Mouse (Mus musculus): ENCODE data around the gene Pex10. TPM values are rescaled to one million over a fixed set of nuclear protein-coding genes. Genes with fewer than 3 reads are reported as not detected.

Gene Pex10
- polyA plus RNA-seq, 1 experiment from 2014 or later = 5.6 TPM

GRCm38 (mm10) chr4:155085206-155086107, 18.6 kb downstream of the Pex10 start:
- Histone ChIP-seq H3K4me1 (ENCODE audit: control insufficient read depth in 2 of 2, insufficient read depth in 2 of 2, low read length in 2 of 2) (peaks cover 6 to 24% of the 10 kb centered on the region in 2 experiments; a peak in 3 of 4 replicates), H3K9ac (ENCODE audit: low read length) (peak overlapping the region; percentile 95), H3K27ac (replicated peaks in 1 of 2; ENCODE audit: control insufficient read depth in 1 of 2, insufficient read depth in 1 of 2, low read depth in 2 of 2, low read length in 2 of 2) (peak overlapping the region; percentile 86 to 93), H3K36me3 (ENCODE audit: control insufficient read depth, insufficient read depth, low read length) (peaks cover 31% of the 10 kb centered on the region), H3K27me3 (ENCODE audit: control insufficient read depth, insufficient read depth, low read length) (no peaks in the 10 kb centered on the region), H3K4me2 (ENCODE audit: low read length) (peak overlapping the region; percentile 94), H3K9me3 (ENCODE audit: control insufficient read depth, low read length) (no peaks in the 10 kb centered on the region), H3K4me3 (ENCODE audit: control insufficient read depth in 1 of 2, insufficient read depth in 1 of 2, low read depth in 1 of 2, low read length in 2 of 2) (peak overlapping the region; percentile 94 to 97)
- 5% methylated on average over 34 of the region's 35 CpGs for WGBS
- ATAC-seq (ENCODE audit: insufficient number of reproducible peaks, insufficient read depth, low FRiP score, low read depth) = no peak

DNA sequence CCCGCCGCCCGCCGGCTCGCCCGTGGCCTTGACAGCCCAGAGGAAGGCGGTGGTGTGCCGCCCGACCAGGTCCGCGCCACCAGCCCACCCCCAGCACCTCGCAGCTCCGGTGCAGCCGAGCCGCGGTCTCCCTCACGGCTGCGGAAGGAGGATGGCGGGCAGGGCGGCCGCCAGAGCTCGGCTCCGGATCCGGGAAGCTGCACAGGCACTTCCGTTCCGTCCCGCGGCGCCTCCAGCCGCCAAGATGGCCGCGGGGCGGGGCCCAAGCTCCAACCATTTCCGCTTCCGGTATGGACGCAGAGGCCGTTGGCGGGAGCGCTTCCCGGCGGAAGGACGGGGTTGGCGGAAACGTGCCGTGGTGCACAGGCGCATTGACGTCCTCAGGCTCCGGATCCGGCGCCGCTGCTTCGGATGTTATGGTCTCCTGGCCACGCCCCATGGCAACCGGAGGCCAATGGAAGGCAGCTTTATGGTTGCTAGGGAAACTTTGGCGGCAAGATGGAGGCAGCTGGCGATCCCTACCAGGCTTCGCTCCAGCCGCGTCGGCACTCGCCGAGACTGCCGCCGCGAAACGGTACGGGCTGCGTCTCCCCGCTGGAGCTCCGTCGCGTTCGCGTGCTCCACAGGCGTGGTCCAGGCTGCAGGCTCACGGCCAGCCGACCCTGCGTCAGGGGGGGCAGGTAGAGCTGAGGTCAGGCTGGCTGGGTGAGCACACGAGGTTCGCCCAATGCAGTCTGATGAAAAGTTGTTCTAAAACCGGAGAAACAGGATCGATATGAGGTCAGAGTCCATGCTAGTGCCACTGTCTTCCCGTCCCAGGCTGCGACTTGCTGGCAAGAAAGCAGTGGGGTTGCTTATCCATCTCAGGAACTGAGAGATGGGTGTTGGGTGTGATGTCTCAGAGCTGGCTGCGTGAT, 19.6 kb downstream of the Pex10 start, which contains the start of the genes Rer1 and Morn1:
Gene Rer1, minus strand, starts transcription at position 275 of the 917 bp plus-strand sequence.
Gene Morn1, plus strand, starts transcription at position 470 of the 917 bp plus-strand sequence.
- peak within 1 kb of the TSS; percentile 95 to 97 for H3K4me3 ChIP-seq (ENCODE audit: control insufficient read depth in 1 of 2, insufficient read depth in 1 of 2, low read depth in 1 of 2, low read length in 2 of 2)
- H3K9ac ChIP-seq (ENCODE audit: low read length) = peak within 1 kb of the TSS; percentile 95
- H3K9me3 ChIP-seq (ENCODE audit: control insufficient read depth, low read length) = no peaks in the 10 kb centered on the region
- under 1% methylated on average over 83 of the region's 85 CpGs for WGBS
- H3K4me1 ChIP-seq (ENCODE audit: control insufficient read depth in 2 of 2, insufficient read depth in 2 of 2, low read length in 2 of 2) = peaks cover 6 to 24% of the 10 kb centered on the region in 2 experiments; a peak in 3 of 4 replicates
- peak within 1 kb of the TSS; percentile 86 to 93 for H3K27ac ChIP-seq (replicated peaks in 1 of 2; ENCODE audit: control insufficient read depth in 1 of 2, insufficient read depth in 1 of 2, low read depth in 2 of 2, low read length in 2 of 2)
- peak; percentile 95 for ATAC-seq (ENCODE audit: insufficient number of reproducible peaks, insufficient read depth, low FRiP score, low read depth)
- peak within 1 kb of the TSS; percentile 99 for H3K4me2 ChIP-seq (ENCODE audit: low read length)
- H3K36me3 ChIP-seq (ENCODE audit: control insufficient read depth, insufficient read depth, low read length) = peaks cover 28% of the 10 kb centered on the region
- H3K27me3 ChIP-seq (ENCODE audit: control insufficient read depth, insufficient read depth, low read length) = no peaks in the 10 kb centered on the region

GRCm38 (mm10) chr4:155089241-155089640, 22.4 kb downstream of the Pex10 start:
- no peak overlapping the region for H3K4me3 ChIP-seq (ENCODE audit: control insufficient read depth in 1 of 2, insufficient read depth in 1 of 2, low read depth in 1 of 2, low read length in 2 of 2)
- H3K27me3 ChIP-seq (ENCODE audit: control insufficient read depth, insufficient read depth, low read length) = no peaks in the 10 kb centered on the region
- WGBS = 84% methylated on average over 5 of the region's 5 CpGs
- H3K9ac ChIP-seq (ENCODE audit: low read length) = no peak overlapping the region
- H3K36me3 ChIP-seq (ENCODE audit: control insufficient read depth, insufficient read depth, low read length) = 0 out of 2 replicates have a peak, but pooled peaks cover 10% of the 10 kb centered on the region
- no peaks in the 10 kb centered on the region for H3K9me3 ChIP-seq (ENCODE audit: control insufficient read depth, low read length)
- no peak overlapping the region for H3K27ac ChIP-seq (replicated peaks in 1 of 2; ENCODE audit: control insufficient read depth in 1 of 2, insufficient read depth in 1 of 2, low read depth in 2 of 2, low read length in 2 of 2)
- H3K4me1 ChIP-seq (ENCODE audit: control insufficient read depth in 2 of 2, insufficient read depth in 2 of 2, low read length in 2 of 2) = peaks cover 6 to 21% of the 10 kb centered on the region in 2 experiments; a peak in 3 of 4 replicates
- ATAC-seq (ENCODE audit: insufficient number of reproducible peaks, insufficient read depth, low FRiP score, low read depth) = no peak
- no peak overlapping the region for H3K4me2 ChIP-seq (ENCODE audit: low read length)

DNA sequence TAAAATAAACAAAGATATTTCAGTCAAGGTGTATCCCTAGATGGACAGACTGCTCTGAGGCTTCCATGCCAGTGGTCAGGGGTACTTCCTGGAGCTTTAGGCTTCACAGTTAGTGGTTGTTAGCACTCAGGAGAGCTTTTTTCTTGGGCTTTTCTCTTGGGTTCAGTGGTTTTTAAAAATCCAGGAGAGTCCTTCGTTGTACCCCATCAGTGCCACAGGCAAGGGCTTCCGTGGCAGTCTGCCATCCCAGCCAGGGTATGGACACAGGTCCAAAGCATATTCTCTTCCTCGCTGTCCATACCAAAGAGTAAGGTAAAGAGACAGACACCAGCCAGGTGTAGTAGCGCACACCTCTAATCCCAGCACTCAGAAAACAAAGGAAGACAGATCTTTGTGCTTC, 23.3 kb downstream of the Pex10 start:
- Histone ChIP-seq H3K36me3 (ENCODE audit: control insufficient read depth, insufficient read depth, low read length) (0 out of 2 replicates have a peak, but pooled peaks cover 10% of the 10 kb centered on the region), H3K4me2 (ENCODE audit: low read length) (no peak overlapping the region), H3K4me1 (ENCODE audit: control insufficient read depth in 2 of 2, insufficient read depth in 2 of 2, low read length in 2 of 2) (peaks cover 4 to 12% of the 10 kb centered on the region in 2 experiments; a peak in 3 of 4 replicates), H3K27ac (replicated peaks in 1 of 2; ENCODE audit: control insufficient read depth in 1 of 2, insufficient read depth in 1 of 2, low read depth in 2 of 2, low read length in 2 of 2) (no peak overlapping the region), H3K27me3 (ENCODE audit: control insufficient read depth, insufficient read depth, low read length) (no peaks in the 10 kb centered on the region), H3K9me3 (ENCODE audit: control insufficient read depth, low read length) (no peaks in the 10 kb centered on the region), H3K9ac (ENCODE audit: low read length) (no peak overlapping the region), H3K4me3 (ENCODE audit: control insufficient read depth in 1 of 2, insufficient read depth in 1 of 2, low read depth in 1 of 2, low read length in 2 of 2) (no peak overlapping the region)
- WGBS = 82% methylated on average over 4 of the region's 4 CpGs
- no peak for ATAC-seq (ENCODE audit: insufficient number of reproducible peaks, insufficient read depth, low FRiP score, low read depth)

GRCm38 (mm10) chr4:155090688-155091449, 24.1 kb downstream of the Pex10 start:
- Histone ChIP-seq H3K4me1 (ENCODE audit: control insufficient read depth in 2 of 2, insufficient read depth in 2 of 2, low read length in 2 of 2) (peaks cover 5 to 9% of the 10 kb centered on the region in 2 experiments), H3K4me3 (ENCODE audit: control insufficient read depth in 1 of 2, insufficient read depth in 1 of 2, low read depth in 1 of 2, low read length in 2 of 2) (no peak overlapping the region), H3K27me3 (ENCODE audit: control insufficient read depth, insufficient read depth, low read length) (no peaks in the 10 kb centered on the region), H3K36me3 (ENCODE audit: control insufficient read depth, insufficient read depth, low read length) (0 out of 2 replicates have a peak, but pooled peaks cover 10% of the 10 kb centered on the region), H3K9me3 (ENCODE audit: control insufficient read depth, low read length) (no peaks in the 10 kb centered on the region), H3K9ac (ENCODE audit: low read length) (no peak overlapping the region), H3K4me2 (ENCODE audit: low read length) (no peak overlapping the region), H3K27ac (replicated peaks in 1 of 2; ENCODE audit: control insufficient read depth in 1 of 2, insufficient read depth in 1 of 2, low read depth in 2 of 2, low read length in 2 of 2) (no peak overlapping the region)
- ATAC-seq (ENCODE audit: insufficient number of reproducible peaks, insufficient read depth, low FRiP score, low read depth) = no peak
- WGBS = 84% methylated on average over 13 of the region's 13 CpGs

DNA sequence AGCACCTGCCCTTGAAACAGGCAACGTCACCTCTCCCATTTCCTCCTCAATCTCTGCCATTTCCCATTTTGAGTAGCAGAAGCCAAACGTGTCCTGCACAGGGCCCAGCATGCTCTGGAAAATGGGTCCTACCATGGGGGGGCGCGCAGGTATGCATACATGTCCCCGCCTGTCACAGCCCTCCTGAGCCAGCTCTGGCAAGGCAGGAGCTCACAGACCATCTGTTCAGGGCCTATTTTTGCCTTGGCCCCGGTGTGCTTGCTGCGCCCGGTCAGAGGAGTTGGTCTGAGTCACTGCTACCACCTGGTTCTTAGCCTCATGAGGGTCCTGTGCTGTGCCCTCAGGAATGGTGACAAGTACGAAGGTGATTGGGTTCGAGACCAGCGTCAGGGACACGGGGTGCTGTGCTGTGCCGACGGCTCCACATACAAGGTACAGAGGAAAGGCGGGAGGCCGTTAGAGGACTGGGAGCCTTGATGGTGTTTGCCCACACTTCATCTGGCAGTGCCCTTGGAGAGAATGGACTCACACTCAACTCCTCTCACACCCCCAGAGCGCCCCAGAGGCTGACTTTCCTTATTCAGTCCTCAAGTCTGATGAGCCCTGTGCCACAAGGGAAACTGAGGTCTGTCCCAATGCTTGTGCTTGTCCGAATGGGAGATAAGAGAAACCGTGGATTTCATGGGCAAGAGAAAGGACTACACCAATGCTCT, 26.1 kb downstream of the Pex10 start:
- WGBS = 87% methylated on average over 19 of the region's 19 CpGs
- Histone ChIP-seq H3K9ac (ENCODE audit: low read length) (no peak overlapping the region), H3K27me3 (ENCODE audit: control insufficient read depth, insufficient read depth, low read length) (no peaks in the 10 kb centered on the region), H3K4me2 (ENCODE audit: low read length) (no peak overlapping the region), H3K4me3 (ENCODE audit: control insufficient read depth in 1 of 2, insufficient read depth in 1 of 2, low read depth in 1 of 2, low read length in 2 of 2) (no peak overlapping the region), H3K27ac (replicated peaks in 1 of 2; ENCODE audit: control insufficient read depth in 1 of 2, insufficient read depth in 1 of 2, low read depth in 2 of 2, low read length in 2 of 2) (no peak overlapping the region), H3K4me1 (ENCODE audit: control insufficient read depth in 2 of 2, insufficient read depth in 2 of 2, low read length in 2 of 2) (peaks cover 0 to 2% of the 10 kb centered on the region in 2 experiments; a peak in 2 of 4 replicates), H3K36me3 (ENCODE audit: control insufficient read depth, insufficient read depth, low read length) (0 out of 2 replicates have a peak, but pooled peaks cover 10% of the 10 kb centered on the region), H3K9me3 (ENCODE audit: control insufficient read depth, low read length) (no peaks in the 10 kb centered on the region)
- ATAC-seq (ENCODE audit: insufficient number of reproducible peaks, insufficient read depth, low FRiP score, low read depth) = no peak

Data from heart, embryonic 14.5 days (tissue).